Mouse (Mus musculus) thymus, adult 18-20 months (tissue): ENCODE measurements around the gene Gucy2d.
A peak's percentile ranks its signal among the peaks of the same experiment; 100 is the strongest.

Experiments used
- DNase-seq, 2 experiments: peaks; one replicate each; pipeline ENCODE4 v3.0.0; 2022; ENCODE audit warnings: mixed read lengths in 2 of 2

Gucy2d gene

GRCm38 (mm10) chr7:98490911-98491310, 50.7 kb downstream of the Gucy2d start:
- no peak for DNase-seq

- no peak for DNase-seq
Observed at GRCm38 (mm10) chr7:98491451-98492200, 51.4 kb downstream of the Gucy2d start.

GRCm38 (mm10) chr7:98492331-98492730, 52.1 kb downstream of the Gucy2d start:
- DNase-seq: no peak

- no peak for DNase-seq
Observed at GRCm38 (mm10) chr7:98493307-98493706, 53.1 kb downstream of the Gucy2d start.

- no peak for DNase-seq
Observed at GRCm38 (mm10) chr7:98493901-98494480, 53.8 kb downstream of the Gucy2d start.

- DNase-seq: no peak
Observed at GRCm38 (mm10) chr7:98495591-98495990, 55.4 kb downstream of the Gucy2d start.

GRCm38 (mm10) chr7:98497451-98497850, 57.2 kb downstream of the Gucy2d start:
- no peak for DNase-seq

- DNase-seq: no peak
Observed at GRCm38 (mm10) chr7:98498101-98498500, 57.9 kb downstream of the Gucy2d start.

GRCm38 (mm10) chr7:98498656-98499560, 58.7 kb downstream of the Gucy2d start:
- DNase-seq: no peak

GRCm38 (mm10) chr7:98499561-98500292, 59.5 kb downstream of the Gucy2d start:
- DNase-seq: no peak

GRCm38 (mm10) chr7:98500470-98500869, 60.3 kb downstream of the Gucy2d start:
- DNase-seq: no peak

- DNase-seq: no peak
Observed at GRCm38 (mm10) chr7:98501078-98501477, 60.9 kb downstream of the Gucy2d start.

GRCm38 (mm10) chr7:98502921-98503320, 62.7 kb downstream of the Gucy2d start:
- DNase-seq: no peak

- no peak for DNase-seq
Observed at GRCm38 (mm10) chr7:98503951-98504647, 63.9 kb downstream of the Gucy2d start.

GRCm38 (mm10) chr7:98504726-98505314, 64.6 kb downstream of the Gucy2d start:
- no peak for DNase-seq

GRCm38 (mm10) chr7:98505664-98506063, 65.4 kb downstream of the Gucy2d start:
- DNase-seq: no peak

- no peak for DNase-seq
Observed at GRCm38 (mm10) chr7:98510961-98511958, 71.0 kb downstream of the Gucy2d start.

- DNase-seq: peak; percentile 48 to 74
Observed at GRCm38 (mm10) chr7:98513251-98513650, 73.0 kb downstream of the Gucy2d start.

GRCm38 (mm10) chr7:98522576-98522975, 82.4 kb downstream of the Gucy2d start:
- no peak for DNase-seq

GRCm38 (mm10) chr7:98523070-98523812, 83.0 kb downstream of the Gucy2d start:
- DNase-seq: peak; percentile 30 to 52
